Mouse (Mus musculus): ENCODE measurements around the gene Rab4a. TPM values are rescaled to one million over a fixed set of nuclear protein-coding genes. Genes with fewer than 3 reads are reported as not detected.

Rab4a gene
- polyA plus RNA-seq, 1 experiment from 2014 or later = 64.3 TPM

- Histone ChIP-seq H3K4me3 (ENCODE audit: low read depth, low read length) (no peak overlapping the region), H3K27ac (ENCODE audit: low read depth, low read length) (no peak overlapping the region), H3K27me3 (ENCODE audit: control insufficient read depth, insufficient read depth, low read length) (no peaks in the 10 kb centered on the region), H3K4me1 (replicated peaks; ENCODE audit: control insufficient read depth, insufficient read depth, low read length) (no peaks in the 10 kb centered on the region), H3K9me3 (ENCODE audit: control insufficient read depth, low read length) (no peaks in the 10 kb centered on the region), H3K9ac (ENCODE audit: low read depth, low read length) (no peak overlapping the region), H3K4me2 (replicated peaks; ENCODE audit: low read depth, low read length) (no peak overlapping the region), H3K36me3 (ENCODE audit: control insufficient read depth, insufficient read depth, low read length) (no peaks in the 10 kb centered on the region)
- 81% methylated on average over 16 of the region's 16 CpGs for WGBS
- ATAC-seq (ENCODE audit: low FRiP score) (no peak), DNase-seq (ENCODE audit: low spot score) (no peak)
These were observed 7.5 kb downstream of the Rab4a start for GRCm38 (mm10) chr8:123813173-123813891.

DNA sequence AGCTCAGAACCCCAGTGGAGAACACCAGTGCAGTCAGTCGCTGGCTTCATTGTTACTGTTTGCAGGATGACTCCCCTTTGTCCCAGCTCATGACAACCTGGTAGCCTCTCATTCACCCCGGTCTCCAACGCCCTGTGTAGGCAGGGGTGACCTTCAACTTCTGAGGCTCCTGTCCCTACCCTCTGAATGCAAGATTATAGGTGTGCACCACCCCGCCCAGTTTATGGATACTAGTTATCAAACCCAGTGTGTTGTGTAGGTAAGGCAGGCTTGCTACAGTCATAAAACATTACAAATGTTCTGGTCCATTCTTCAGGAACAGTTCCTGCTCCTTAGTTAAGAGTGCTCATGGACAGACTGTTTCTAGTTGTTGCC lies 8.1 kb downstream of the Rab4a start:
- no peak for DNase-seq (ENCODE audit: low spot score)
- no peak for ATAC-seq (ENCODE audit: low FRiP score)
- 87% methylated on average over 4 of the region's 4 CpGs for WGBS
- Histone ChIP-seq H3K9me3 (ENCODE audit: control insufficient read depth, low read length) (no peaks in the 10 kb centered on the region), H3K36me3 (ENCODE audit: control insufficient read depth, insufficient read depth, low read length) (no peaks in the 10 kb centered on the region), H3K9ac (ENCODE audit: low read depth, low read length) (no peak overlapping the region), H3K4me3 (ENCODE audit: low read depth, low read length) (no peak overlapping the region), H3K27ac (ENCODE audit: low read depth, low read length) (no peak overlapping the region), H3K4me1 (replicated peaks; ENCODE audit: control insufficient read depth, insufficient read depth, low read length) (no peaks in the 10 kb centered on the region), H3K27me3 (ENCODE audit: control insufficient read depth, insufficient read depth, low read length) (no peaks in the 10 kb centered on the region), H3K4me2 (replicated peaks; ENCODE audit: low read depth, low read length) (no peak overlapping the region)

DNA sequence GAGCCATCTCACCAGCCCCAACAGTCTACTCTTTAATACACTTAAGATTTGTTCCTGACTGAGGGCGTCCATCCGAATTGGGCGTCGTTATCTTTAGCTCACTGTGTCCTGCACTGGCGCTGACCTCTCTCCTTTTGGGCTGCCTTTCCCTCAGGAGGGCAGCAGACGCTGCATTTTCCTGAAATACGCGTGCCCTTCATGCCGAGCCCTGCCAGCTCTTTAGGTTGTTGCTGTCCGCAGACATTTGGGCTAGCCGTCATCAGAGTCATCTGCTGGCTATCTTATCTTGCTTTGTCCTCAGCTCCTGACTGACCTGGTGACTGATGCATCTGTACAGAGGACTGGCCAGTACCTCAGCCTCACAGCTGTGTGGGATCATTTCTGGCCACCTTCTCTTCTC lies 9.5 kb downstream of the Rab4a start:
- no peak overlapping the region for H3K9ac ChIP-seq (ENCODE audit: low read depth, low read length)
- 89% methylated on average over 11 of the region's 11 CpGs for WGBS
- no peak overlapping the region for H3K4me3 ChIP-seq (ENCODE audit: low read depth, low read length)
- no peaks in the 10 kb centered on the region for H3K9me3 ChIP-seq (ENCODE audit: control insufficient read depth, low read length)
- no peaks in the 10 kb centered on the region for H3K36me3 ChIP-seq (ENCODE audit: control insufficient read depth, insufficient read depth, low read length)
- no peaks in the 10 kb centered on the region for H3K4me1 ChIP-seq (replicated peaks; ENCODE audit: control insufficient read depth, insufficient read depth, low read length)
- H3K4me2 ChIP-seq (replicated peaks; ENCODE audit: low read depth, low read length) = no peak overlapping the region
- H3K27ac ChIP-seq (ENCODE audit: low read depth, low read length) = no peak overlapping the region
- ATAC-seq (ENCODE audit: low FRiP score) (no peak), DNase-seq (ENCODE audit: low spot score) (no peak)
- no peaks in the 10 kb centered on the region for H3K27me3 ChIP-seq (ENCODE audit: control insufficient read depth, insufficient read depth, low read length)

- H3K4me3 ChIP-seq (ENCODE audit: low read depth, low read length) = no peak overlapping the region
- no peaks in the 10 kb centered on the region for H3K9me3 ChIP-seq (ENCODE audit: control insufficient read depth, low read length)
- H3K4me1 ChIP-seq (replicated peaks; ENCODE audit: control insufficient read depth, insufficient read depth, low read length) = no peaks in the 10 kb centered on the region
- no peak overlapping the region for H3K4me2 ChIP-seq (replicated peaks; ENCODE audit: low read depth, low read length)
- no peak overlapping the region for H3K9ac ChIP-seq (ENCODE audit: low read depth, low read length)
- WGBS = 92% methylated on average over 8 of the region's 8 CpGs
- DNase-seq (ENCODE audit: low spot score) (no peak), ATAC-seq (ENCODE audit: low FRiP score) (no peak)
- no peak overlapping the region for H3K27ac ChIP-seq (ENCODE audit: low read depth, low read length)
- H3K36me3 ChIP-seq (ENCODE audit: control insufficient read depth, insufficient read depth, low read length) = no peaks in the 10 kb centered on the region
- H3K27me3 ChIP-seq (ENCODE audit: control insufficient read depth, insufficient read depth, low read length) = no peaks in the 10 kb centered on the region
These were observed 11.2 kb downstream of the Rab4a start for GRCm38 (mm10) chr8:123816939-123817338.

DNA sequence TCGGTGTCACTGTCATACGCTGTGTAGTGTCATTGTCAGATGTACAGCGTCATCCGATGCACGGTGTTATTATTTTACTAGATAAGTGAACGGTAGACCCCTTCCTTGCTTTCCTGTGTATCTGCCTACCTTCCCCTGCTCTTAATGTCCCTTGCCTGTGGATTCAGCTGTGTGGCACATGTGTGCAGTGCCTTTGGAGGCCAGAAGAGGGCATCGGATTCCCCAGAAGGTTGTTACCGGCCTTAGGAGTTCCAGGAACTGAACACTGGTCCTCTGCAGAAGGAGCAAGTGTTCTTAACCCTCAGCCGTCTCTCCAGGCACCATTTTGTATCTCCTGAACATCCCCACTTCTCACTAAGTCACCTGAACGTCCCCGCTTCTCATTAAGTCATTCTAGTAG lies 12.0 kb downstream of the Rab4a start:
- DNase-seq (ENCODE audit: low spot score) (no peak), ATAC-seq (ENCODE audit: low FRiP score) (no peak)
- no peaks in the 10 kb centered on the region for H3K36me3 ChIP-seq (ENCODE audit: control insufficient read depth, insufficient read depth, low read length)
- H3K27me3 ChIP-seq (ENCODE audit: control insufficient read depth, insufficient read depth, low read length) = no peaks in the 10 kb centered on the region
- H3K9me3 ChIP-seq (ENCODE audit: control insufficient read depth, low read length) = no peaks in the 10 kb centered on the region
- no peak overlapping the region for H3K9ac ChIP-seq (ENCODE audit: low read depth, low read length)
- 92% methylated on average over 11 of the region's 11 CpGs for WGBS
- H3K4me2 ChIP-seq (replicated peaks; ENCODE audit: low read depth, low read length) = no peak overlapping the region
- H3K27ac ChIP-seq (ENCODE audit: low read depth, low read length) = no peak overlapping the region
- H3K4me1 ChIP-seq (replicated peaks; ENCODE audit: control insufficient read depth, insufficient read depth, low read length) = no peaks in the 10 kb centered on the region
- H3K4me3 ChIP-seq (ENCODE audit: low read depth, low read length) = no peak overlapping the region

DNA sequence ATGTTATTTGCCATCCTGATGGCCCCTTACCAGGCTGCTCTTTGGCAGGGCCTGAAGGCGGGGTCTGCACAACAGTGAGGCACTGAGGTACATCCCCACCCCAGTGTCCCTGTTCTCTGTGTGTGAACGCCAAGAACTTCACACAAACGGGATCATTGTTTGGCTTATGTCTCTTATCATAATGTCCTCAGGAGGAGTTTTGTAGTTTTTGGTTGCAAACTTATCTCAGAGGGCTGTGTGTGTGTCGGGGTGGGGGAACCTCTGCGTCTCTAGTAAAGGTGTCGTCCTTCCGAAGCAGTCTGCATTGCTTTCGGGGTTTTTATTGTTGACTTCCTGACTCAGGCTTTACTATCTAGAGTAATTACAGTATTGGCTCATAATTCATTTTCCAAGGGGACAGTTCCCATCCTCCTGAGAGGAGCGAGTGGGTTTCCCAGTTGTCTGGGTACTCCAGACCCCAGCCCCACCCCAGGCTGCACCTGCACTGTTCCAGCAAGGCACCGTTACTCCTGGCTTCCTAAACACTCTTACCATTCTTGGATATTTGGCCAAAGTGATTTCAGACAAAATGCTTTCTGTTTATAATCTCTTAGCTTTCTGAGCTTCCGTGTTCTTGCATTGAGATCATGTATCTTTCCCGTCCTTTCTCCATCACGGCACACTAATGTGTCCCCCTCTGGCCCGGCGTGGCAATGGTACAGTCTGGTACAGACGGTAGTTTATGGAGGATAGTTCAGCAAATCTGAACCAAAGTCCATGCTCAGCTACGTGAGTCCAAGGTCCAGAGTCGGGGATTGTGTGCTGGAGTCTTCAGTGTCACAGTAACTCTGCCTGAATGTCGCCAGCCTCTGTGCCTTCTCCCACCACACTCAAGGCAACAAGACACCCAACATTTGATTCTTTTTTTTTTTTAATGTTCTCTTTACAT lies 14.2 kb downstream of the Rab4a start:
- Histone ChIP-seq H3K9me3 (ENCODE audit: control insufficient read depth, low read length) (no peaks in the 10 kb centered on the region), H3K4me1 (replicated peaks; ENCODE audit: control insufficient read depth, insufficient read depth, low read length) (no peaks in the 10 kb centered on the region), H3K4me2 (replicated peaks; ENCODE audit: low read depth, low read length) (no peak overlapping the region), H3K27ac (ENCODE audit: low read depth, low read length) (no peak overlapping the region), H3K4me3 (ENCODE audit: low read depth, low read length) (no peak overlapping the region), H3K36me3 (ENCODE audit: control insufficient read depth, insufficient read depth, low read length) (no peaks in the 10 kb centered on the region), H3K27me3 (ENCODE audit: control insufficient read depth, insufficient read depth, low read length) (no peaks in the 10 kb centered on the region), H3K9ac (ENCODE audit: low read depth, low read length) (no peak overlapping the region)
- DNase-seq (ENCODE audit: low spot score) = no peak
- no peak for ATAC-seq (ENCODE audit: low FRiP score)
- WGBS = 96% methylated on average over 19 of the region's 19 CpGs

- H3K36me3 ChIP-seq (ENCODE audit: control insufficient read depth, insufficient read depth, low read length) = no peaks in the 10 kb centered on the region
- DNase-seq (ENCODE audit: low spot score) (no peak), ATAC-seq (ENCODE audit: low FRiP score) (no peak)
- H3K9ac ChIP-seq (ENCODE audit: low read depth, low read length) = no peak overlapping the region
- H3K27ac ChIP-seq (ENCODE audit: low read depth, low read length) = no peak overlapping the region
- H3K4me2 ChIP-seq (replicated peaks; ENCODE audit: low read depth, low read length) = no peak overlapping the region
- no peaks in the 10 kb centered on the region for H3K9me3 ChIP-seq (ENCODE audit: control insufficient read depth, low read length)
- H3K4me1 ChIP-seq (replicated peaks; ENCODE audit: control insufficient read depth, insufficient read depth, low read length) = no peaks in the 10 kb centered on the region; the same call in 1 of the 2 replicates
- H3K4me3 ChIP-seq (ENCODE audit: low read depth, low read length) = no peak overlapping the region
- H3K27me3 ChIP-seq (ENCODE audit: control insufficient read depth, insufficient read depth, low read length) = no peaks in the 10 kb centered on the region
- 96% methylated on average over 6 of the region's 6 CpGs for WGBS
These were observed 15.0 kb downstream of the Rab4a start for GRCm38 (mm10) chr8:123820780-123821179.

DNA sequence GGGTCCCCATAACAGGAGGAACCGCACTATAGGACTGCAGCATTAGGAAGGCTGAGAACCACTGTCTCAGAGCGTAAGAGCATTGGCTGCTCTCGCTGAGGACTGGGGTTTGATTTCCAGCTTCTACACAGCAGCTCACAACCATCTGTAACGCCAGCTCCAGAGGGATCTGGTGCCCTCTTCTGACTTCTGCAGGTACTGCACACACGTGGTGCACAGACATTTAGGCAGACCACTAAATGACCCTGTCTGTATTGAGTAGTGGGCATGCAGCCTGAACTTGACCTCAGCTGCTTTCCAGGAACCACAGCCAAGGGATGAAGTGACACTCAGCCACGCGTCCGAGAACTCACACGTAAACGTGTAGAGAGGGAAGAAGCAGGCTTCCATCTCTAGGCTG lies 17.3 kb downstream of the Rab4a start:
- ATAC-seq (ENCODE audit: low FRiP score) (no peak), DNase-seq (ENCODE audit: low spot score) (no peak)
- Histone ChIP-seq H3K36me3 (ENCODE audit: control insufficient read depth, insufficient read depth, low read length) (no peaks in the 10 kb centered on the region), H3K4me2 (replicated peaks; ENCODE audit: low read depth, low read length) (no peak overlapping the region), H3K4me1 (replicated peaks; ENCODE audit: control insufficient read depth, insufficient read depth, low read length) (no peaks in the 10 kb centered on the region; the same call in 1 of the 2 replicates), H3K9me3 (ENCODE audit: control insufficient read depth, low read length) (no peaks in the 10 kb centered on the region), H3K27ac (ENCODE audit: low read depth, low read length) (no peak overlapping the region), H3K27me3 (ENCODE audit: control insufficient read depth, insufficient read depth, low read length) (no peaks in the 10 kb centered on the region), H3K9ac (ENCODE audit: low read depth, low read length) (no peak overlapping the region), H3K4me3 (ENCODE audit: low read depth, low read length) (no peak overlapping the region)
- WGBS = 96% methylated on average over 10 of the region's 10 CpGs

Data from hindbrain, embryonic 11.5 days (tissue).